Mouse (Mus musculus): ENCODE measurements around the gene Adam12.
A peak's percentile ranks its signal among the peaks of the same experiment; 100 is the strongest.

Gene Adam12

GRCm38 (mm10) chr7:134081307-134082072, 150.5 kb downstream of the Adam12 start:
- DNase-seq (ENCODE audit: low spot score): no peak

GRCm38 (mm10) chr7:134079980-134080725, 151.8 kb downstream of the Adam12 start:
- DNase-seq (ENCODE audit: low spot score): no peak

GRCm38 (mm10) chr7:134077684-134078083, 154.3 kb downstream of the Adam12 start:
- DNase-seq (ENCODE audit: low spot score): no peak

DNA sequence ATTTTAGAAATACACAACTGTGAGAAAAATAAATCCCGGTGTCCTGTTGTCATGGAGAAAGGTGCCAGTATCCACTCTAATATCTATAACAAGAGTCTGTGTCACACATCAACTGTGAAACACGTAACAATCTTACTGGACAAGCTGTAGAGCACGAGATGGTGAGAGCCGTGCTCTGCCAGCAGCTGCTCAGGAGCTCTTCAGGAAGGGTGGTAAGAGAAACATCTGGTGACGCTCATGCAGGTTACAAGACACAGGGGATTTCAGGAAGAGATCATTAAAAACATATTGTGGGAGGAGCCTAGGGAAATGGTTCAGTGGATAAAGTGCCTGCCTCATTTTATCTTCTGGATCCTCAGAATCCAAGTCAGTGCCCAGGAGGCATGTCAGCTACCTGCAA, 158.9 kb downstream of the Adam12 start:
- DNase-seq (ENCODE audit: low spot score): no peak

DNA sequence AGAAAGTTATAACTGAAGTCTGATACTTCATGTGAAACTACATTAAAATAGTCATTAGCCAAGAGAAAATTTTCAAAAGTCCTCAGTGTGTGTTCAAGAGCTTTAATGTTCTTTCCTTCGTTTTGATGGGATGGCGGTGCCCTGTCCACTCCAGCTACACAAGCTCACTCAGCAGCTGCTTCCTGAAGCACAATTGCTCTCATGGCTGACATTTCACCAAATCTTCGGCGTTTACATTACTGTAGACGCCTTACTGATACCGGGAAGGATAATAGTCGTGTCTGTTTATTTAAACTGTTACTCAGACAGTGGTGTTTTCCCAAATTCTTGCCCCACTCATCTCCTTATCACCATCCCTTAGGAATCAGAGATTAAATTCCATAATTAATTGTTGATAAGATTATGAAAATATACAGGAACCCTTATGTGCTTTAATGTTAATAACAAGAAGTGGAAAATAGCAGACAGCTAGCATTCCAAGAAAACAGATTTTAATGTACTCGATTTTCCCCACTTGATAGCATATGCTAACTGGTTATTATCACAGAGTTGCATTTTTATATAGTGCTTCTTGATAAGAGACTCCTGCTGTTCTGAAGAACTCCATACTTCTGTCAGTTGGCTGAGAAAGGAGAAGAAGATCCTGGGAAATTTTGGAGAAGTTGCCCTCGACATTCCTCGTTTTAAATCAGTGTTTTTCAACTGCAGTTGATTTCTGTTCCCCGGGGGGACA, 160.6 kb downstream of the Adam12 start:
- DNase-seq (ENCODE audit: low spot score): no peak

- DNase-seq (ENCODE audit: low spot score): no peak
Observed at GRCm38 (mm10) chr7:134062629-134063028, 169.3 kb downstream of the Adam12 start.

- no peak for DNase-seq (ENCODE audit: low spot score)
Observed at GRCm38 (mm10) chr7:134052486-134052885, 179.5 kb downstream of the Adam12 start.

- peak; percentile 15 for DNase-seq (ENCODE audit: low spot score)
Observed at GRCm38 (mm10) chr7:134050371-134050770, 181.6 kb downstream of the Adam12 start.

DNA sequence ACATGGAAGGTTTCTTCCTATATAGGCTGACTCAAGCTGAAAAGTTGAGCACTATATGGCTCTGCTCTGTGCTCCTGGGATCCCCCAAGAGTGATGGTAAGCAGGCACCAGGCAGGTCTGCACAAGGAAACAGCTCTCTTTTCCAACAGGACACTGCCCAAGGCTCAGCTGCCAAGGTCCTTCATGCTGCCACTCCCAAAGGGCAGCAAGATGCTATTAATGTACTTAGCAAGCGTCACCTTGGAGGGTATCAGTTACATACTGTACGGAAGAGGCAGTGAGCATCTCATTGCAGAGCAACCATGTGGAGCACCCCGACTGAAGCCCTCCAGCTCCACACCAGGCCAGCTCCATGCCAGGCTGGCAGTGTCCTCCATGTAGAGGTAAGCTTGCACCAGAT, 185.6 kb downstream of the Adam12 start:
- no peak for DNase-seq (ENCODE audit: low spot score)

DNA sequence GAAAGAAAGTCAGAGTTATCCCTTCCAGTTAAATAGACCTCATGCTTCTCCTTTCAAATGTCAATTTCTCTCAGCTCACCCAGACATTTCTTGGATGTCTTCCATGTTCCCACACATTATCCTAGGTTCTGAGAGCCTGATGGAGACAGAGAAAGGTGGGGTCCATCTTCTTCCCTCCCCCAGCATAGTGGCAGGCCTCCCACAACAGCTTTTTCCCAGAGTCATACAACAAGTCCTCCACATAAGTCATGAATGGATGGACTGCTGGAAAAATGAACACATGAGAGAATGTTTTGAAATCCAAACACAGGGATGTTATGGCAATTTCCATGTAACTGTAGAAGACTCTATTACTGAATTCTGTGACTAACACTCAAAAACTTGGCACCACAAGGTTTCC, 188.4 kb downstream of the Adam12 start:
- DNase-seq (ENCODE audit: low spot score): no peak

DNA sequence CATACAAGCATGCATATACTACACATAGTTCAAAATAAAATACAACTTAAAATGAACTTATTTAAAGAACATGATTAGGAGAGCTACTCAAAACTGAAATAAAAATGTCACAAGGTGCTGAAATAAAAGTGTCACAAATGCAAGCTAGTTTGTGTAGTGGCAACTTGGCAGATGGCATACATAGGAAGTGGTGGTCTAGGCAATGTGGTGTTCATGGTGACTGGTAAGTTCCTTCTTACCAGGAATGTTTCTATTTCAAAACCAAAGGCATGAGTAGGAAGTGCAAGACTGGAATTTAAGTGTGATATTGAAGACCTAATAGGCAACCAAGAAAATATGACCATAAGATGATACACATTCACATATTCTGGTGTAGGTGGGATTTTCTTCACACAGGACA, 189.3 kb downstream of the Adam12 start:
- no peak for DNase-seq (ENCODE audit: low spot score)

- DNase-seq (ENCODE audit: low spot score): no peak
Observed at GRCm38 (mm10) chr7:134033939-134034338, 198.0 kb downstream of the Adam12 start.

- DNase-seq (ENCODE audit: low spot score): peak; percentile 81
Observed at GRCm38 (mm10) chr7:134032959-134033366, 199.0 kb downstream of the Adam12 start.

DNA sequence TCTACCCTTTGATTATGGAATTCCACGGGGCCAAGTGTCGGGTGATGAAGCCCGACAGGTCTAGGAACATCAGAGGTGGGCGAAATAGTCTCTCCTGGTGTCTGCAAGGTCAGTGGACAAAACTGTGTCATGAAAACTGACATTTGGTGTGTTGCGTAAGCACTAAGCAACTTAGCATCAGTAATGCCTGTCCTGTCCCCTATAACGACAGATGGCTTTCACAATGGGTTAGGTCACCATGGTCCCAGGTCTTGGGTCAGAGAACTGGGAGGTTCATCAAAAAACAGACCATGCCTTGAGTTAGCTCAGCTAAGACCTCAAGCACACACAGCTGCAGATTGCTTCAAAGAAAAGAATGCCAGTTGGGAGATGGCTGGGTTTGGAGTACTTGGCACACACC, 200.2 kb downstream of the Adam12 start:
- no peak for DNase-seq (ENCODE audit: low spot score)

DNA sequence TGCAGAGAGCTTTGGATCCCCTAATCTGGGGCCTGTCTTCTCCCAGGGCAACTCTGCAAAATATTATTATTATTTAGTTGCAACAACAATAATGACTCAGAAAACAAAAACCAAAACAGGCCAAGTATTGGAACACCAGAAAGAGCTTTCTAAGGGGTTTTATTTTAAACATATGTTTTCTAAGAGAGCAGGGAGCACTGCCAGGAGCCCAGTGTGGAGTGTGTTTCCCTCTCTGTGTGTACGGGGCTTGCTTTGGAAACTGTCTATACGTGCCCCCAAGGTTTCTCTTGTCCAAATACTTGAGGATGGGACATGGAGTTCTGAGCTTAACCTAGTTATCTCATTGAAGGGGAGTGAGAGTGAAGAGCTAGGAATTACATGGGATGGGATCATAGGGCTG, 200.7 kb downstream of the Adam12 start:
- DNase-seq (ENCODE audit: low spot score): no peak

- DNase-seq (ENCODE audit: low spot score): no peak
Observed at GRCm38 (mm10) chr7:134028281-134028830, 203.6 kb downstream of the Adam12 start.

GRCm38 (mm10) chr7:134027020-134027415, 204.9 kb downstream of the Adam12 start:
- no peak for DNase-seq (ENCODE audit: low spot score)

- DNase-seq (ENCODE audit: low spot score): no peak
Observed at GRCm38 (mm10) chr7:134026200-134027019, 205.5 kb downstream of the Adam12 start.

DNA sequence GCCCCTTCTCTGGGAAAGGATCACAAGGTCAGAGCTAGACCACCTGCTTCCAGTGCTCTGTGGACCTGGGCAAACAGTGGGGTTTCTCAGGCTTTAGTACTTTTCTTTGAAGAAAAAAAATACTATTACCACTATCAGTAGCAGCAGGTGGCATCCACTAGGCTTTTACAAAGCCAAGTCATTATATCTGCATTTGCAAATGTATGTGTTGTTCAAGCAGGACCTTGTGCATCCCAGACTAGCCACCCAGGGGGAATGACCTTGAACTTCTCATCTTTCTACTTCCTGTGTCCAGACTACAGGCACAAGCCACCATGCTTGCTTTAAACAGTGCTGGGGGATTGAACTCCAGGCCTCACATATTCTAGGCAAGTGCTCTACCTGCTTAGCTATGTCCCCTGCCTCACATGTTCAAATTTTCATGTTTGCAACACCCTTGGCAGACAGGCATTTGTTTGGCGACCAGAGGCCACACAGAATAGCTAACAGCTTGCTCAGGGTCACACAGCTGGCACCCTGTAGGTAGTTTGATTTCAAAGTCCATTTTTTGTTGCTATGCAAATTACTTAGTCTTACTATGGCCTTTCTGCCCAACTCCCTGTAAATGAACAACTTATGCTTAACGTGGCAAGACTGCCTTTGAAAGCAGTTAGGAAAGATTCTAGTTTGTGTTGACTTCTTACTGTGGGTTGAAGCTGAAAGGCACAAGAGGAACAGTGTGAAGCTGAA, 209.6 kb downstream of the Adam12 start:
- DNase-seq (ENCODE audit: low spot score): no peak

DNA sequence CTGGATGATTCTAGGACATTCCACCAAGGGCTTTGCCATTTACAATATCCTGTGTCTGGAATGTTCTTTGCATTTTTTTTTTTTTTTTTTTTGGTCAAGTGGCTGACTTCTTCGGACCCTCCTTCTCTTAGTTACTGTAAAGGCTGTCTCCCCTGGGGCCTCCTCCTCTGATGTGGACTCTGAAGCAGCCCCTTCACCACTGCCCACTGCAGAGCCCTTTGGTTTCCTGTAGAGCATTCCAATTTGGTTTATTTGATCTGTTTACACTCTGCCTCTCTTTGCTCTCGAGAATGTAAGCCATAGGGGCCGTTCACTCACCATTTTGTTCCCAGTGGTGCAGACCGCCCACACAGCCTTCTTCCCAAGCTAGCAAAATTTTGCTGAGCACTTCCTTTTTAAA, 216.7 kb downstream of the Adam12 start:
- no peak for DNase-seq (ENCODE audit: low spot score)

- DNase-seq (ENCODE audit: low spot score): no peak
Observed at GRCm38 (mm10) chr7:134014733-134015132, 217.2 kb downstream of the Adam12 start.

All from MN1 (cell line).